Mouse (Mus musculus): Measurements from ENCODE around the gene Cav3. TPM values are rescaled to one million over a fixed set of nuclear protein-coding genes. Genes with fewer than 3 reads are reported as not detected.

Gene Cav3
- not detected in 2 replicates for total RNA-seq (2023)

GRCm38 (mm10) chr6:112459341-112459749 lies at the start of gene Cav3:
Cav3 (plus strand) TSS chr6:112459505.

GRCm38 (mm10) chr6:112489910-112490559 lies 30.7 kb downstream of the Cav3 start, which contains the start of gene Oxtr:
Oxtr (minus strand) TSS chr6:112489943.

Other genes with a start within 250 kb of the Cav3 start
- gene Lmcd1, start 185.7 kb upstream of the Cav3 start, total RNA-seq (2023) = 0.23 TPM in 1 of 2 replicates, not detected in the other
- not detected in 2 replicates for gene Ssu2, start 71.5 kb upstream of the Cav3 start, total RNA-seq (2023)
- gene Oxtr, start 30.4 kb downstream of the Cav3 start, total RNA-seq (2023) = not detected in 2 replicates
- gene Rad18, start 237.2 kb downstream of the Cav3 start, total RNA-seq (2023) = 11.8 and 16.8 TPM in 2 replicates